Mouse (Mus musculus) right cerebral cortex, postnatal 4 days (tissue): ENCODE measurements around the gene Begain.

Experiments used
- DNase-seq: peaks from one replicate; pipeline ENCODE4 v3.0.0-alpha.2; 2022

Gene Begain

GRCm38 (mm10) chr12:109068167-109068653 is at the start of gene Begain:
TSS of gene Begain (minus strand) at chr12:109068217.
- peak; percentile 37 for DNase-seq

GRCm38 (mm10) chr12:109115707-109116106 is 47.7 kb upstream of the Begain start:
- DNase-seq, result no peak

DNA sequence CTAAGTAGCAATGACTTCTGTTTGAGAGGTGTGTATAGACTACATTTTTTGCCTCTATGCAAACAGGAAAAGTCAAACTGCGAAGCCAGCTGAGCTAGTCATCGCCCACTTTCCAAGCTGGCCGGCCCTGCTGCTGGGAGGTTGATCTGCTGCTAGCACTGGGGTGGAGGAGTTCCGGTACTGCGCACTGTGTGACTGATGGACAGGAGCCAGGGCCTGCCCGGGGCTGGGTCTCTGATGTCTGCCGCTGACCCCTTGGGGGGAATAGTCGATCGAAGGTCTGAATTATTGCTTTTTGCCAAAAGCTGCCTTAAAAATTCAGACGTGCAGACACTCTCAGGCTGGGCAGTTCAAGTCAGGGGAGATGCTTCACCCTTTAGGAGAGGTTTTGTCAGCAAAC is 47.1 kb upstream of the Begain start:
- no peak for DNase-seq

- peak; percentile 53 for DNase-seq
These were observed 45.1 kb upstream of the Begain start for GRCm38 (mm10) chr12:109112996-109113592.

- DNase-seq, result no peak
These were observed 44.5 kb upstream of the Begain start for GRCm38 (mm10) chr12:109112354-109112995.

DNA sequence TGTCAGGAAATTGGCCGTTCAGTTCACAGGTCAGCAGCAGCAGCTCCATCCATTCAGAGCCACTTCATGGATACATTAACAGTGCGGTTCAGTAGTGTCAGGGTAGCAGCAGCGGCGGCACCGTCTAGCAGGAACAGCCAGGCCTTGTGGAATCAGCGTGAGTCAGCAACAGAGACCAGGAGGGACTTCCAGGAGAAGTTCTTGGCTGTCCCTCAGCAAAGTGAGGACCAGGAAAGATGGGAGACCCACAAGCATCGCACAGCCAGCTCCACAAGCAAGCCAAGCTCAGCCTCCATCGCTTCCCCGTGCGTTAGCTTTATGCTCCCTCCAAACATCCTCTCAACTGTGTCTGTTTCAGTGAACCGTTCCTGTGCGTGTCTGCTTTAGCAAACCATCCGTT is 40.9 kb upstream of the Begain start:
- DNase-seq, result no peak

- no peak for DNase-seq
These were observed 32.4 kb upstream of the Begain start for GRCm38 (mm10) chr12:109100381-109100780.

DNA sequence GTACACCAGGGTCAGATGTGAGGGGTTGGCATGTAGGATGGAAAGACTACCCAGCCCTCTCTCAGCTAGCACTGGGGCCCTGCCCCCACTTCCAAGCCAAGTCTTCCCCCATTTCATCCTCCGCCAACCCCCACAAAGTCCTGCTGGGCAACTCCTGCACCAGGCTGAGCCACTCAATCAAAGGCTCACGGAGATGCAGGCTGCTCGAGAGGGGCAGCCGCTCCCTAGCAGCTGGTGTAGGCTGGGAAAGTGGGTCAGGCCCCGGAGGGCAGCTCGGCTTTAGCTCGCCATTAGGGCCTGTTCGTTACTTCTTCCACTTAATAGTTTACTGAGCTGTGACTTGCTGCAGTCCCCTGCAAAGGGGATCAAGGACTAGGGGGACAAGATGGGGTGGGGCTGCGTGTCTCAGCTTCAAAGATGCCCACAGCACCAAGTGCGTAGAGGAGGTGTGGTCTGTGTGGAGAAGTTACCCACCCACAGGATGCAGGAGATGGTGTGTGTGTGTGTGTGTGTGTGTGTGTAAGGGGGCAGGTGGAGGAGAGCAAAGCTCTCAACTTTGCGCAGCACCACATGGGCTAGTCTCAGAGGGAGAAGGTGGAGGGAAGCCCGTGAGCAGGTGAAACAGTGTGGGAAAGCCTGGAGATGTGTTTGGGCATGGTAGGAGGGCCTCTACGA is 22.6 kb upstream of the Begain start:
- DNase-seq, result no peak

DNA sequence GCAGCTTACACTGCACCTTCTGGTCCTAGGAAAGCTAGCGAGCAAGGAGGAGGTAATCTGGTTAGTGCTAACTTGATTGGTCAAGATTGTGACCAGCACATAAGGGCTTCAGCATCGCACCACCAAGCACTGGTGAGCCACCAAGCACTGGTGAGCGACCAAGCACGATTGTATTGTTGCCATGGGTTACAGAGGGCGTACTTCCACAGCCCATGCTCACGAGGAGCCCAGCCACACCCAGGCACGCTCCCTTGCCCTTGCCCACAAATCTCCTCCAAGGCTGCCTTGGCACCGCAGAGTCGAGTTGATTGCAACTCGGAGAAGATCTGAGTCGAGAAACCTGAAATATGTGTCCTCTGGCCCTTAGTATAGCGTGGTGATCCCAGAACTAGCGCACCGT is 22.0 kb upstream of the Begain start:
- no peak for DNase-seq

- DNase-seq, result no peak
These were observed 18.1 kb upstream of the Begain start for GRCm38 (mm10) chr12:109086111-109086510.

DNA sequence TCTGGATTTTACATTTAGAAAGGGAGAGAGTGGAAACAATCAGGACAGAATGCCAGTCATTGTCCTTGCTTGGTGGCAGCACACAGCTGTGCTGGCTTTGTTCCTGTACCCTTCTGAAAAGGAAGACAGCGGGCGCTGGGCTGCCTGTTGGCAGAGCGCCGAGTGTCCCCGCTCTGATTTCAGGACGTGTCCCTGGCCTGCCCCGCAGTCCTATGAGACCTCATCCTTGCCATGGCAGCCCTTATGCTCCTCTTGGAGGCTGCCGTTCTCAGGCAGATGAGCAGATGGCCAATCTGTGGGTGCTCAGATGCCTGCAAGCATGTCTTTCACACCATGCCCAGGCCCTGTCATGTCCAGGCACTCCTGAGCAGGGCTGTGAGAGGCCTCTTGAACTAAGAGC is 17.7 kb upstream of the Begain start:
- peak; percentile 41 for DNase-seq

DNA sequence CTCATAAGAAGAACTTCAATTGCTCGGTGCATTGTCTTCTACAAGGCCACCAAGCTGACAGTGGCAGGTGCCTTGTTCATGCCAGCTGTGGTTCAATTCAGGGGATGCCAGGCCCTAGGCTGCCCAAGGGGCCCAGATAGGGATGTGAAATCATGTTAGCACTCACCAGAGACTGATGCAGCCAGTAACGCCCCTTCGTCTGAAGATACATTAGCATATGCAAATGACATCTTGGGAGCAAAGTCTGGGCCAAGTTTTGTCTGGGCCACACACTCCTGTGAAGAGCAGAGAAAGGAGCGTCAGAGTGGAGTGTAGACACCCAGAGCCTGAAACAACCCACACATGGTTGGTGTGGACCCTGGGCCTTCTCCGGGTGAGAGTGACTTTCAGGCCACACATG is 17.0 kb upstream of the Begain start:
- DNase-seq, result no peak

GRCm38 (mm10) chr12:109083476-109083875 is 15.5 kb upstream of the Begain start:
- no peak for DNase-seq

GRCm38 (mm10) chr12:109077036-109077435 is 9.0 kb upstream of the Begain start:
- no peak for DNase-seq

GRCm38 (mm10) chr12:109074777-109075285 is 6.8 kb upstream of the Begain start:
- no peak for DNase-seq

DNA sequence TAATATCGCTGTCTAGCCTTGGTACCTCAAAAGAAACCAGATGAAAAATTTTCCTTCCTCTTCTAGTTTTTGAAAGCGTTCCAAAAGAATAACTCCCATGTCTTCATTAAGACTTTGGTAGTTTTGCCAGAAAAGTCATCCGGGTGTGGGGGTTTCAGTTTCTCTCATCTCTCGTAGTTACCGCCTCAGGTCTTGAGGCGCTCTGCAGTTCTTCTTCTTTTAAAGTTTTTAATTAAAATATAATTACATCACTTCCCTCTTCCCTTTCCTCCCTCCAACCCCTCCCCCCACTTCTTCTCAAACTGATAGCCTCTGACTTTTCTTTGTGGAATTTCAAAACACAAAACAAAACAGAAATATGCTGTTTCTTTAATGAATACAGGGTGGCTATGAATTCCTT is 6.1 kb upstream of the Begain start:
- DNase-seq, result no peak

DNA sequence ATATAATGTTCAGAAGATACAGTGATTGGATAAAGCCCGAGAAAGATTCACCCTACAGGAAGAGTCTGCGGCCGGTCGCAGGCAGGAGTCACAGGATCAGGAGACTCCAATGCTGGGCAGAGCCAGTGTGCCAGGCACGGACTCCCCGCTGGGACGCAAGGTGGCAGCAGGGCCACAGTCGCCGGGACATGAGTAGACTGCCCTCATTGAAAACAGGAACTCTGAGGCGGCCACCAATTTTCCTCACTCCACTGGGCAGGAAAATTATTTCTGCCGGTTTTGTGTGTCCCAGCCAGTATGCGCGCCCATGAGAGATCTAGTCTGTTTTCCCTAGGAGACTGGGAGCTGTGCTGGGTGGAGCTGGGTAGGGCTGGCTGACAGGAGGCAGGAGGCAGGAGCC is 3.2 kb upstream of the Begain start:
- no peak for DNase-seq

DNA sequence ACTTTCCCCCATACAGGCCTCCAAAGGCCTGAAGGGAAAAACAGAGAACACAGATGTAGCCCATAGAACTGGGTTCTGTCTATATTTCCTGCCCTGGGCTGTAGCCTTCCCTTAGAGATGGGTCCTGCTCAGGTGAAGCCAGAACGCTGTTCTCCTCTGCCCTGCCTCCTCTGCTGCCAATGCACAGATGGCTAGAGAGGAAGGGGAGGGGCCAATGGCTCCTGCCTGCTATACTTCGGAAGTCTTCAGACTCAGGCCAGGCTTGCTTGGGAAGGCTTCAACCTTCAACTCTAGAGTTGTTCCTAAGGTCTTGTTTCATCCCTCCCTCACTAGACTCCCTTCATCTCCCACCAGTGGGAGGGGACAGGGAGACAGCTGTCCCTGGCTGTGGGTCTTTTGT is 1.7 kb upstream of the Begain start:
- no peak for DNase-seq

DNA sequence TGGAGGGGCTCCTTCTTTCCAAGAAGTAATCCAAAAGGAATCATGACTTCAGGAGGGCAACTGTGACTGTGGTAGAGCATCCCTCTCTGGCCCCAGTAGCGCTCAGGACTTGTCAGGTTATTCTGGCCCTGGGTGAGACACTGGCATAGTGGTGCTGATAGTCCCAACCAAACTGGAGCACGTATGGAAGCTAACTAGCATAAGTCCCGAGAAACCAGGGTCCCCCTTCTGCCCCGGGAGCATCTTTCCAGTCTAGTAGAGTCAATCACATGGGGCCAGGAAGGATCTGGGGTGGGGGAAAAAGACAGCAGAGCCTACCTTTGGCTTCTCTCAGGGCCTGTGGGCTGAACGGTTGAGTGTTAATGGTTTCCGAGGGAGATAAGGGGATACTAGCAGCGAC is 721 bp upstream of the Begain start:
- DNase-seq, result no peak

- DNase-seq, result peak; percentile 56
These were observed 369 bp downstream of the Begain start for GRCm38 (mm10) chr12:109067561-109068135.

DNA sequence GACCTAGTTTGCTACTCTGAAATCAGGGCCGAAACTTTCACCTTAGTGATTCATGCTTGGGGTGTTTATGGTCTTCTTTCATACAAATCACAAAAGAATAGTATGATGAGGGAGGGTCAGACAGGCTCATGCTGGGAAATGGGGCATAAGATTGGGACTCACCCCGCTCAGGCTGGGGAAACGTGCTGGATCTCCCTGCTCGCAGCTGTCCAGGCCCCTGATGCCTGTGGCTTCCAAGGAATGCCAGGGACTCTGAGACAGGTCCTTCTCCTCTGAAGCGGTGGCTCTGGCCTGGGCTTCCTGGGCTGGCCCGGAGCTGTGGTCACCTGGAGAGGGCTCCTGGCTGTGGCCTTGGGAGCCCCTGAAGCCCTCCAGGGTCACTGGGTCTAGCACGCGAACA is 9.4 kb downstream of the Begain start:
- DNase-seq, result peak; percentile 1

- DNase-seq, result peak; percentile 1
These were observed 10.3 kb downstream of the Begain start for GRCm38 (mm10) chr12:109057736-109058135.

- no peak for DNase-seq
These were observed 14.8 kb downstream of the Begain start for GRCm38 (mm10) chr12:109053020-109053806.
